Mouse (Mus musculus): ENCODE data around the gene Fibp.

GRCm38 (mm10) chr19:5459019-5459418 is 1.4 kb upstream of the Fibp start:
- TF ChIP-seq CTCF (IDR thresholded peaks at IDR 0.05) (no peak), EP300 (IDR thresholded peaks at IDR 0.05) (no peak)
